Mouse (Mus musculus) olfactory bulb, adult 2 months (tissue): ENCODE measurements around the gene Tmem198b.

Experiments used
- CTCF ChIP-seq: fragments of 200-500 bp; IDR thresholded peaks from 2 replicates; pipeline ENCODE4 v1.5.1; 2012; ENCODE audit warnings: low read depth, mild to moderate bottlenecking, low read length, moderate library complexity; ENCODE audit not compliant: insufficient read depth
- POLR2A ChIP-seq: fragments of 200-500 bp; IDR thresholded peaks from 2 replicates; pipeline ENCODE4 v1.6.1; 2012; ENCODE audit warnings: mild to moderate bottlenecking, low read depth, low read length, moderate library complexity; ENCODE audit not compliant: insufficient read depth

- TF ChIP-seq CTCF, result no peak
- no peak for TF ChIP-seq POLR2A
Observed at GRCm38 (mm10) chr10:128840612-128841011, 36.4 kb upstream of the Tmem198b start.
